Mouse (Mus musculus) heart, embryonic 16.5 days (tissue): ENCODE measurements around the gene Rfc4. TPM values are rescaled to one million over a fixed set of nuclear protein-coding genes. Genes with fewer than 3 reads are reported as not detected.

Experiments
- ATAC-seq: fragments of 200-750 bp; cut with Nextera tagmentation; replicated peaks from 2 replicates; pipeline ENCODE4 v1.8.0; 2017; ENCODE audit warnings: moderate number of reproducible peaks; ENCODE audit not compliant: insufficient read depth, low FRiP score; ENCODE audit errors: extremely low read depth
- H3K27ac ChIP-seq: fragments of 300-500 bp; sonication (generic); 2 replicates; pipeline ENCODE4 v1.5.1; 2014; ENCODE audit warnings: mild to moderate bottlenecking, low read length, control low read depth, moderate library complexity
- H3K27me3 ChIP-seq: fragments of 300-500 bp; sonication (generic); 2 replicates; pipeline ENCODE4 v1.6.1; 2014; ENCODE audit warnings: low read length, mixed read lengths; ENCODE audit not compliant: control insufficient read depth, insufficient read depth
- H3K36me3 ChIP-seq: fragments of 300-500 bp; sonication (generic); 2 replicates; pipeline ENCODE4 v1.6.1; 2014; ENCODE audit not compliant: control insufficient read depth, insufficient read depth
- H3K4me1 ChIP-seq: fragments of 300-500 bp; sonication (generic); 2 replicates; pipeline ENCODE4 v1.6.1; 2014; ENCODE audit warnings: low read length, mixed read lengths; ENCODE audit not compliant: control insufficient read depth, insufficient read depth
- H3K4me2 ChIP-seq: fragments of 300-500 bp; sonication (generic); 2 replicates; pipeline ENCODE4 v1.6.1; 2014; ENCODE audit warnings: low read depth, mild to moderate bottlenecking, control low read depth, low read length
- H3K4me3 ChIP-seq: fragments of 300-500 bp; sonication (generic); 2 replicates; pipeline ENCODE4 v1.5.1; 2014; ENCODE audit warnings: mild to moderate bottlenecking, control low read depth, low read length
- H3K9ac ChIP-seq: fragments of 300-500 bp; sonication (generic); 2 replicates; pipeline ENCODE4 v1.6.1; 2014; ENCODE audit warnings: low read length, control low read depth
- H3K9me3 ChIP-seq: fragments of 300-500 bp; sonication (generic); replicated peaks from 2 replicates; pipeline ENCODE4 v1.6.1; 2016; ENCODE audit warnings: low read length; ENCODE audit not compliant: control insufficient read depth
- WGBS: fragments of 180-500 bp; shearing (Covaris S2); extraction: QIAGEN DNeasy Blood & Tissue Kit; methylation state at CpG from one replicate; pipeline ENCODE4 v1.1.7; 2014; 5-methylcytosine and 5-hydroxymethylcytosine counted together
- polyA plus RNA-seq: library from polyadenylated mRNA; unstranded; fragments of >200 nt; fragmentation: Nextera tagmentation; extraction: Ambion mirVana; gene quantifications from 2 replicates; pipeline ENCODE4 v1.2.1, GENCODE M21; 2015

Gene Rfc4
- polyA plus RNA-seq, 1 experiment from 2014 or later: 77.8 TPM

DNA sequence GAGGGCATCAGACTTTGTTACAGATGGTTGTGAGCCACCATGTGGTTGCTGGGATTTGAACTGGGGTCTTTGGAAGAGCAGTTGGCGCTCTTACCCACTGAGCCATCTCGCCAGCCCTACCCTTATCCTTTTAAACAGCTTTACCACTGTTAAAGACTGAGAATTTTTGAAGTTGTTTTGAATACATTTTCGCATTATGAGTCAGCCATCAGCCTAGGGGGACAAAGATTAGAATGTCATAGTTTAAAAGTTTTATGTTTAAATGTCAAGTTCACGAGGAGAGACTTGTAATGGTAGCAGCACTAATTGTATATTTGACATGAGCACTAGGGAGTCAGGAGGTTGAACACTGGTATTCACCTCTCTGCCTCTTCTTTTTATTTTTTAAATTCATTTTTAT, 4.4 kb downstream of the Rfc4 start:
- Histone ChIP-seq H3K27me3 (no peaks in the 10 kb centered on the region), H3K9ac (no peak overlapping the region), H3K9me3 (no peaks in the 10 kb centered on the region), H3K4me2 (no peak overlapping the region), H3K4me1 (peaks cover 7% of the 10 kb centered on the region), H3K36me3 (peaks cover 22% of the 10 kb centered on the region), H3K27ac (no peak overlapping the region), H3K4me3 (no peak overlapping the region)
- no peak for ATAC-seq
- 89% methylated on average over 4 of the region's 4 CpGs for WGBS

GRCm38 (mm10) chr16:23122446-23122845, 5.1 kb downstream of the Rfc4 start:
- ATAC-seq: no peak
- WGBS: 88% methylated on average over 3 of the region's 3 CpGs
- no peaks in the 10 kb centered on the region for H3K27me3 ChIP-seq
- no peaks in the 10 kb centered on the region for H3K9me3 ChIP-seq
- peaks cover 7% of the 10 kb centered on the region for H3K4me1 ChIP-seq
- no peak overlapping the region for H3K4me2 ChIP-seq
- no peak overlapping the region for H3K4me3 ChIP-seq
- no peak overlapping the region for H3K27ac ChIP-seq
- peaks cover 25% of the 10 kb centered on the region for H3K36me3 ChIP-seq
- H3K9ac ChIP-seq: no peak overlapping the region

GRCm38 (mm10) chr16:23117173-23117572, 10.4 kb downstream of the Rfc4 start:
- no peak for ATAC-seq
- 54% methylated on average over 4 of the region's 4 CpGs for WGBS
- Histone ChIP-seq H3K4me2 (no peak overlapping the region), H3K27me3 (no peaks in the 10 kb centered on the region), H3K27ac (no peak overlapping the region), H3K36me3 (peaks cover 34% of the 10 kb centered on the region), H3K4me1 (peaks cover 6% of the 10 kb centered on the region), H3K9me3 (no peaks in the 10 kb centered on the region), H3K9ac (no peak overlapping the region), H3K4me3 (no peak overlapping the region)

DNA sequence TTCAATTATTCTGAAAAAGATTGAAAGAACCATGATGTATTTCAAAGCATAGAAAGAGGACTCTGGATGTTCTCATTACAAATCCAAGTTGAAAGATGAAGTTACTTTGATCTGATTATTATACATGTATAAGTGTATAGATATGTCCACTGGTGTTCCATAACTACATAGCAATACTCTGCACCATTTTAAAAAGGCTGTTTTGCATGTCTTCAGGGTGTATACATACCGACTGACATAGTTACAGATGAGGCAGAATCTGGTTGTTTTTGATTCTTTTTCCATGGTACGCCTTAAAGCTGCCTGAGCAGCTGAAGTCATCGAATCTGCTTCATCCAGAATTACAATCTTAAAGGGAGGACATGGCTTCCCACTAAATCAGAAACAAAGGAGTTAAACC, 12.1 kb downstream of the Rfc4 start:
- Histone ChIP-seq H3K4me1 (peaks cover 20% of the 10 kb centered on the region), H3K27me3 (no peaks in the 10 kb centered on the region), H3K9ac (no peak overlapping the region), H3K4me3 (no peak overlapping the region), H3K36me3 (peaks cover 39% of the 10 kb centered on the region), H3K4me2 (no peak overlapping the region), H3K27ac (no peak overlapping the region), H3K9me3 (no peaks in the 10 kb centered on the region)
- WGBS: 78% methylated on average over 3 of the region's 3 CpGs
- no peak for ATAC-seq

DNA sequence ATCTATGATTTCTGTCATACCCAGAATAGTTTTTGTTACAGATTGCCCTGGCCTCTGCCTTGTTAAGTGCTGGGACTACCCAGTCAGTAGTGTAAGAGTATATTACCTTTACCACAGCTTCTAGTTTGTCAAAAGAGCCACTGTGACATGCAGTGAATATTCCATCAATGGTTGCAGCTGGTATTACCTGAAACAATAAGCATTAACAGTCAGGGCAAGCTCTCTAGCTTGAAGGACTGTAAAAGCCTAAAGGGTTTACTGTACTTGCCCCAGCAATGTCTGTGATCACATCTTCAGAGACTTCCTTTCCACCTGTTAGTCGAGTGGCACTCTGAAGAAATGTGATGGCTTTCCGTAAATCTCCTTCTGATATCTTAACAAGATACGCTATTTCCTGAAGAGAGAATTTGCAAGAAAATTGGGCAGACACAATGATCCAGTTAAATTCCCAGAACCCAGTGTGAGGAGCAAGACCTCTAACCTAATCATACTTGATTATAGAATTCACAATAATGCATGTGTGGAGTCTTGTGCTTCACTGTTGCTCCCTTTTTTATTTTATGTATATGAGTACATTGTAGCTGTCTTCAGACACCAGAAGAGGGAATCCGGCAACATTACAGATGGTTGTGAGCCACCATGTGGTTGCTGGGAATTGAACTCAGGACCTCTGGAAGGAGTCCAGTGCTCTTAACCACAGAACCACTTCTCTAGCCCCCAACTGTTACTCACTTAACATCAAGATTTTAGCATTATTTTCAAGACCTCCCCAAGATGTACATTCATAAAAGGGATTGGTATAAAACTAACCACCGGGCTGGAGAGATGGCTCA, 13.0 kb downstream of the Rfc4 start:
- no peak overlapping the region for H3K9ac ChIP-seq
- H3K4me1 ChIP-seq: peaks cover 29% of the 10 kb centered on the region
- H3K27me3 ChIP-seq: no peaks in the 10 kb centered on the region
- H3K36me3 ChIP-seq: peaks cover 47% of the 10 kb centered on the region
- H3K9me3 ChIP-seq: no peaks in the 10 kb centered on the region
- H3K27ac ChIP-seq: no peak overlapping the region; the same call in 1 of the 2 replicates
- ATAC-seq: peak; percentile 42; the same call in 1 of the 2 replicates
- WGBS: 62% methylated on average over 5 of the region's 5 CpGs
- no peak overlapping the region for H3K4me3 ChIP-seq
- H3K4me2 ChIP-seq: no peak overlapping the region

- no peak overlapping the region for H3K4me3 ChIP-seq
- no peak overlapping the region for H3K4me2 ChIP-seq
- no peaks in the 10 kb centered on the region for H3K9me3 ChIP-seq
- no peaks in the 10 kb centered on the region for H3K27me3 ChIP-seq
- H3K36me3 ChIP-seq: peaks cover 53% of the 10 kb centered on the region
- no peak overlapping the region for H3K27ac ChIP-seq
- H3K4me1 ChIP-seq: peaks cover 34% of the 10 kb centered on the region
- no peak overlapping the region for H3K9ac ChIP-seq
- no peak for ATAC-seq
Measured at GRCm38 (mm10) chr16:23113903-23114302, 13.6 kb downstream of the Rfc4 start.

DNA sequence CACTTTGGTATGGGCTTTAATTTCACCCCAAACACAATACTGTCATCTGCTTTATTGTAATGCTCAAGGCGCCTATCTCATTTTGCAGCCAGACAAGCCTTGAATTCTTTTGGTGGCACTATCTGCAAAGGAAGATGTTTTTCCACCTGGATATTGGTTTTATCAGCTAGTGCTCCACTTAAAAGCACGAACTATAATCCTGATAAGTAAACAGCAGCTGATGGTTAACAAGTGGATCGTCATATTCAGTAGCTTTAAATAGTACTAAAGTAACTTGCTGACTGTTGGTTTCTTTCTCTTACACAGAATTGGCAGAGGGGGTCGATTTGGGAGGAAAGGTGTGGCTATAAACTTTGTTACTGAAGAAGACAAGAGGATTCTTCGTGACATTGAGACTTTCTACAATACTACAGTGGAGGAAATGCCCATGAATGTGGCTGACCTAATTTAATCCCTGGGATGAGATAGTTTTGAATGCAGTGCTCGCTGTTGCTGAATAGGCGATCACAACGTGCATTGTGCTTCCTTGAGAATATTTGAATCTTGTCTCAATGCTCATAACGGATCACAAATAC, 14.6 kb downstream of the Rfc4 start:
- H3K4me2 ChIP-seq: no peak overlapping the region
- H3K4me3 ChIP-seq: no peak overlapping the region
- H3K27me3 ChIP-seq: no peaks in the 10 kb centered on the region
- peaks cover 34% of the 10 kb centered on the region for H3K4me1 ChIP-seq
- no peaks in the 10 kb centered on the region for H3K9me3 ChIP-seq
- H3K36me3 ChIP-seq: peaks cover 54% of the 10 kb centered on the region
- no peak overlapping the region; the same call in 1 of the 2 replicates for H3K27ac ChIP-seq
- ATAC-seq: no peak
- WGBS: 40% methylated on average over 9 of the region's 9 CpGs
- H3K9ac ChIP-seq: no peak overlapping the region; the same call in 1 of the 2 replicates

DNA sequence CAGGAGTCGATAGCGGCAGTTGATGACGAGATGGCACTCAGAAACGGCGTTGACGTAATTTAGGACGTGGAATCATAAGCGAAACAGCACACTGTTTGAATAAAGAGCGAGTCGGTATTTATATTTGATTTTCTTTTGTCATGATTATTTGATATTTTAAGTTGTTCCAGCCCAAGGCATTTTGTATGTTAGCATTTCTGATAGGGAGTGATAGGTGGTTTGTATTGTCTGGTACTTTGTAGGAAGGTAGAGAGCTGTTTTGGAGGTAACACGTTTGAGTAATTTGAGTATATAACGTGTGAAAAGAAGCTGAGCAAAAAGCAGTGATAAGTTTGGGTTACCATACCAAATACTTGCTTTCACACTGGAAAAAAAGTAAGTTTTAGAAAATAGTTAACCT, 15.2 kb downstream of the Rfc4 start:
- ATAC-seq: no peak
- WGBS: 72% methylated on average over 12 of the region's 12 CpGs
- no peaks in the 10 kb centered on the region for H3K27me3 ChIP-seq
- no peak overlapping the region for H3K27ac ChIP-seq
- no peak overlapping the region for H3K4me3 ChIP-seq
- H3K36me3 ChIP-seq: peaks cover 53% of the 10 kb centered on the region
- H3K4me2 ChIP-seq: no peak overlapping the region
- no peak overlapping the region; the same call in 1 of the 2 replicates for H3K9ac ChIP-seq
- peaks cover 34% of the 10 kb centered on the region for H3K4me1 ChIP-seq
- H3K9me3 ChIP-seq: no peaks in the 10 kb centered on the region
